Mouse (Mus musculus): Measurements from ENCODE around the gene Fmo1.

Gene Fmo1

DNA sequence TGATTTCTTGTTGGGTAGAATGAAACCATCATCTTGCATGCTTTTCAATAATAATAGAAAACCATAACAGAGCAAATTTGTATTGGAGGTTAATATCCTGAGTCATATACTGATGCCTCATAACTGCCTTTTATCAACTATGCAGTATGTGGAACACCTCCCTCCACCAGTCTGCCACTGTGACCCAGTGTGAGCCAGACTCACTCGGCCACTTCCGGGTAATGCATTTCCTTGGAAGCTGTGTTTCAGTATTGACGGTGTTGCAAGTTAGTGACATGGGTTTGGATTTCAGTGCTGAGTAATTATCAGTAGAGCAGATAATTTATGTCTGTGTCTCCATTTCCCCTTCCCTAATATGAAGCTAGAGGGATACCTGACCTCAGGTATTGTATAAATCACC lies 2.8 kb downstream of the Fmo1 start:
- no peak for DNase-seq (ENCODE audit: low read depth in 1 of 2, low spot score in 2 of 2)

DNA sequence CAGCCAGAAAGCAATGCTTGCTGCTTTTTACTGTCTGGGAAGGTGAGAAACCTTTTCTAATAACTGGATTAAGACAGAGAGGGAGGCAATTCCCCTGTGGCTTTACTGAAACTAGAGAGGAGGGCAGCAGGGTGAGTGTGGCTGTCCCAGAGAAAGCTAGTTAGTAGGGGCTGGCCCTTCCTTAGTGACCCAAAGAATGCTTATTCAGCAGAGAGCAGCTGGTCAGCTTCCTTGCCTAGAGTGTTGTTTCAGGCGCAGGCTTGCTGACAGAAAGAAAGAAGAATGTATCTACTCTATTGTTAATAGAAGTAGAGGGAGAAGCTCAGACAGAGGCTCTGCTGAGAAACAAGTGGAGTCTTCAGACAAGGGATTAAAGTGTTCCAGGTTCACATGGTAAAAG lies 4.1 kb downstream of the Fmo1 start:
- no peak for DNase-seq (ENCODE audit: low read depth in 1 of 2, low spot score in 2 of 2)

DNA sequence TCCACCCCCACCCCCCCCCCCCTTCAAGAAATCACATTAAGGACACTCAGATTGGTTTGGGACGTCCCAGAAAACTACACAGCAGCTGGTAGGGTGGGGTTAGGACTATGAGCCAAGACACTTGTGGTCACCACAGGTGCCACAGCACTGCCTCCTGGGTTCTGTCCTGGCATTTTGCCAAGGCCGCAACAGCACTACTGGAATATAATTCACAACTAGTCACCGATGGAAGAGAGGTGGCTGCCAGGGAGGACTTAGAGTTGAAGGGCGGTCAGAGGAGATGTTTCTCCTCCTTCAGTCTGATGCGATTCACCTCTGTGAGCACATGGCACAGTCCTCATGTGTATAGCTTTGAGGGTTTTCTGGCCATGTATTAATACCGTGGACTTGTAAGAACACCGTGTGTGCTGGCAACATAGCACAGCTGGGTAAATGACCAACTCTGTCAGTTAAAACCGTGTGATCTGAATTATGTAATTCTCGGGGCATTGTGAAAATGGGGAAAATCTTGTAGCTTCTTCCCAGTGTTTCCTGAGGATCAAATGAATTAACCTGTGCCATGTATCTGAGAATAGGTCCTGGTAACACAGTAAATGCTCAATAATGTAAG lies 6.3 kb downstream of the Fmo1 start:
- no peak for DNase-seq (ENCODE audit: low read depth in 1 of 2, low spot score in 2 of 2)

DNA sequence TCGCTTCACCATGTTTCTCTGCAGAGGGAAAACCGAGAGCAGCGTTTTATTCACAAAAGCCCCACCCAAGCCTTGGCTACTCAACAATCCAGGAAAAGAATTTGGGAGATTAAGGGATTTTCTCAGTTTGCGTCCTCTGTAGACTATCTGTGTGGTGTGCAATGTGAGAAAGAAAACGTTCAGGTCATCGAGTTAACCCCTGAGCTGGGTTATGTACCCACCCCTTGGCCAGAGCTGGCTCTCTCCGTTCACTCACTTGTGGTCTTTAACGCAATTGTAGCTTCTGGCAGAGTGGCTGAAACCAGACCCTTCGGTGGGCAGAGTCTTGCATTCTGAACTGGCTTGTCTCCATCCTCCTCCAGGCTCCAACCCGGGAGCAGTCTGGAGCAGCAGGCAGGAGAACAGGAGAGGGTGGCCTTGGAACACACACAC lies 6.8 kb downstream of the Fmo1 start:
- DNase-seq (ENCODE audit: low read depth in 1 of 2, low spot score in 2 of 2), result no peak

DNA sequence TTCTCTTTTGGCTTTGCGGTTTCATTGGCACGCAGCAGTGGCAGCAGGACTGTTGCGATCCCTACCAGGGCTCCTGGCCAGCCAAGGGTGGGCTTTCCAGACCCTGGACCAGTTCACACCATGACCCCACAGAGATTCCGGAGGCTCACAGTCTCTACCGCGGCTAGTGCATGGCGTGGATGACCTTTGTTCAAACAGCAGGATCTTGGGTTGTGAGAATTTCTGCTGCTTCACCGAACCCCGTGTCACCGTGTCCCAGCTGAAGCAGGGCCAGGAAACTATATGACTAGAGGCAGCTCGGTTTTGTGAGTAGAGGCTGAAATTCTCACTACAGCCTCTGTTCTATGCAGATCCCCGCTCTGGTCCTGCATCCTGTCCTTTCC lies 7.7 kb downstream of the Fmo1 start:
- no peak for DNase-seq (ENCODE audit: low read depth in 1 of 2, low spot score in 2 of 2)

DNA sequence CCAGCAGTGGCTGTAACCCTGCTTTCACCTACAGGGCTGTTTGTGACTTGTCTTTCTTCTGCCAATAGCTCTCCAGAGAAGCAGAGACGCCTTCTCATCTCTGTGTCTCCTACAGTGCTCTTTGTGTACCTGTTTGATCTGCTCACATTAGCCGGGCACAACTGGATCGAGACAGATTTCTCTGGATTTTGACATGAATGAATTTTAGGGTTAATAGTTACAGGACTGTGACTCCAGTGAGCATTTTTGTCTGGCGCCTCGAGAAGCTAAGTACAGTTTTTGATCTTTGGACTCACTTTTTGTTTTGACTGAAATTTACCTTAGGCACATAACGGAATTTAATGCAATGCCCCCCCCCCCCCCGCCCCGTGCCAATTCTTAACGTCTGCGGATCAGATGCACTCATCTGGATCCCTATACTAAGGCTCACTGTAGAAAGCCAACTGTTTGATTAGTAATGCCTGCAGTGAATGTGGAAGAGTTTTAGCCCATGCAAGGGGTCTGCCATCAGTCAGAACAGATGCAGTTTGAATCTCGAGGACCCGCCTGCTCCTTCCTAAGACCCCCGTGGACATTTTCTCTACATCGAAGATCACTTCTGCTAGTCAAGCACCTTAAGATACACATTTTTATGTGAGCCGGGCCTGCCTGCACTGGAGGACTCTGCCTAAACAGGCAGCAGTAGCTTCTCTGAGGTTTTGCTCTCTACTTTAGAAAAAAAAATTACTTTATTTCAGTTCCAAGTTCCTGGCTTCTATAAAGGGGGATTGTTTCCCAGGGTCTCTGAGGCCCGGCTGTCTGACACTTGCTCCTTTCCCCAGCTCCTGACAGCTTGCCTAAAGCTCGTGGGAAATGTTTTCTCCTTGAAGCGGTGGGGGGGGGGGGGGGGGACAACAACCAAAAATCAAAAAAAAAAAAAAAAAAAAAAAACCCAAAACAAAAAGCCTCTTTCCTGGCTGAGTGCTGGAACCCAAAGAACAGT lies 8.4 kb downstream of the Fmo1 start:
- DNase-seq (ENCODE audit: low read depth in 1 of 2, low spot score in 2 of 2), result no peak

DNA sequence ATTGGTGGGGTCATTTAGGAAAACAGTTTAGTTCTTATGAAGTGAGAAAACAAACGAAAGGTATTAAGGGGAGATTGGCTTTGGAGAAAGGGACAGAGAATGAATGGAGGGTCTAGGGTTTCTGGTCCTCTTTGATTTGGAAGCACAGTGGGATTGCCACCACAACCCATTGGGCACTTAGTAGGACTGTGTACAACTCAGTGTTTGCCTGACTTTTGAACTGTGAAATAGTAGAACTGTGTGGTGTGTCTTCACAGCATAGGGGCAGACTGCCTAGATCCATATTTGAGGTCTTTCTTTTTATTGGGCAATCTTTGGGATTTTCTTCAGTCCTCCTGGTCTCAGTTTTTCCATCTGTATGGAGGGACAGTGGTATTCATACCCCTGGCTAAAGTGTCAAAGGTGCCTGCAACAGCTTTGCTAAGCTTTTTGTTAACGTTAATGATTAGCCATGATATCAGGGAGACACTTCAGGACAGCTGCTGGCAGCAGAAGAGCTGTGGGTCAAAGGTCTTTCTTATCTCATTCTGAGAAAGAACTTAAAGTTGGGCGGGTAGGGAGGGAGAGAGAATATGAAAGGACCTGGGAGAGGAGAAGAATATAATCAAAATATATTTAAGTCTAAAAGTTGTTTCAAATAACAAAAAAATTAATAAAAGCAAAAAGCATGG lies 12.5 kb downstream of the Fmo1 start:
- DNase-seq (ENCODE audit: low read depth in 1 of 2, low spot score in 2 of 2), result no peak

DNA sequence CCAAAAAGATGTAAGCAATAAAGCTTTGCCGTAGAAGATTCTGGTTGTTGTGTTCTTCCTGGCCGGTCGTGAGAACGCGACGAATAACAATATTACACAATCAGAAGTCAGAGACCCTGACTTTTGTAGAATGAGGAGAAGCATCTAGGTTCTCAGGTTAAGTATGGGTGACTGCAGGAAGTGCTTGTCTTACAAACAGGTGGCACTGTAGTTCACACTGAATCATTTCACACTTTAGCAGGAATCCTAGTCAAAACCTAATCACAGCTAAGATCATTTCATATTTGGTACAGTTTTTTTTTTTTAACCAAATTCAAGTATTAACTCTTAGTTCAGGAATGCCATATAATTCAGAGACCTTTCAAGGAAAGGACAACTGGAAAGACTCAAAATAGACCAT lies 18.9 kb downstream of the Fmo1 start:
- no peak for DNase-seq (ENCODE audit: low read depth in 1 of 2, low spot score in 2 of 2)

DNA sequence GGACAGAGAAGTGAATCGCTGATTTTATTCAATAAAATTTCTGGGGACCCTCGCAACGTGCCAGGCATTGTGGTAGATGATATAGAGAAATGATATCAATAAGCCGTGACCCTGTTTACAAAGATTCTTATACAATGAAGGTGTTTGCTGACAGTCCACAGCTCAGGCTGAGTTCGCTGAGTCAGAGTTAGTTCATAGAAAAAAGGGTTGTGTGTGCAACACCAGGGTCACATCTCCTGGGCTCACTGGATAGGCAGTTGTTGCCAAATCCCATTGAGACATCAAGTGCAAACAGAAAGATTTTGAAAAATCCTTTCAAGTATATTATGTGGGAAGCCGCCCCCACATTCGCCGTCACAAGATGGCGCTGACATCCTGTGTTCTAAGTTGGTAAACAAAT lies 26.2 kb downstream of the Fmo1 start:
- no peak for DNase-seq (ENCODE audit: low read depth in 1 of 2, low spot score in 2 of 2)

DNA sequence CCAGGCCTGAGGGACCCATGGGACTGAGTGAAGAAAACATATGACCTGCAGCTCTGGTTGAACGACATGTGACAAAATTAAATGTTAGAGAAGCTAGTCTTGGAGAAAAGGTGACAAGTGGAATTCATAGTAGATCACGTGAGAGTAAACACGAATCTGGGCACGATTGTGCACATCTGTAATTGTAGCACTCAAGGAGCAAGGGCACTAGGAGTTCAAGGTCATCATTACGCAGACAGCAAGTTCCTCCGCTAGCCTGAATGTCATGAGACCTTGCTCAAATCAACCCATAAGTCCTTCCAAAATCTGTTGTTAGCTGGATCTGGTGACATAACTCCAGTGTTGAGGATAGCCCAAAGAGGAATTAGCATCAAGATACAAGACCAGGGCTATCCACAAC lies 27.4 kb downstream of the Fmo1 start:
- DNase-seq (ENCODE audit: low read depth in 1 of 2, low spot score in 2 of 2), result no peak

DNA sequence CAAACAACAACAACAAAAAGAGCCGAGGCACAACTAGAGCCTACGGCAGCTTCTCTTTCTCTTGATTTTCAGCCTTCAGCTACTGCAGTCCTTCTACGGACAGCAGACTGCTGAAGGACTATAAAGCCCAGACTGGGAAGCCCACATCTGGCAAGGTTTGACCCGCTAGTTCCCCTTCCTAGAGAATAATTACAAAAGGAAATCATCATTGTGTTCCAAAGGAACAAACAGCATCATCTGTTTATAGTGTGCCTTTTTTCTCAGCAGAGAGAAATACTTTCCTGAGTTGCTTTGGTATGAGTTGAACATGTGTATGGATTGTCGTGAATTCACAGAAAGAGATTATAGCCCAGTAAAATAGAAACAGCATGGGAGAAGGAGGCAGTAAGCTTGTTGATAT lies 32.1 kb downstream of the Fmo1 start:
- no peak for DNase-seq (ENCODE audit: low read depth in 1 of 2, low spot score in 2 of 2)

DNA sequence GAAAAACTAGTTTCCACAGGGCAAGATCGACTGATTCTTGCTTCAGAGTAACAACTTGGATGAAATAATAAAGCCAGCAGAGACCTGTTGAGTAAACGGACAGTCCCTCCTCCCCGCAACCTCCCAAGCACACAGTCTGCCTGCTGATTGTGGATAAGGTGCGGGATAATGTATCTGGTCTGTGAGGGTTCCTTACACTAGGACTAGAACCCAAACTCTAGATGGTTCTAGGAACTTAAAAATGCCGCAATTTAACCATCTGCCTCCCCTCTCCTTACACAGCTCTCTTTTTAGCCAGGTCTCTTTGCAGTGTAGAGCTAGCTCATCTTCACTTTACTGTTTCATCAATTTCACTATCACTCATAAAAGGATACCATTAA lies 33.8 kb downstream of the Fmo1 start:
- DNase-seq (ENCODE audit: low read depth in 1 of 2, low spot score in 2 of 2), result no peak

DNA sequence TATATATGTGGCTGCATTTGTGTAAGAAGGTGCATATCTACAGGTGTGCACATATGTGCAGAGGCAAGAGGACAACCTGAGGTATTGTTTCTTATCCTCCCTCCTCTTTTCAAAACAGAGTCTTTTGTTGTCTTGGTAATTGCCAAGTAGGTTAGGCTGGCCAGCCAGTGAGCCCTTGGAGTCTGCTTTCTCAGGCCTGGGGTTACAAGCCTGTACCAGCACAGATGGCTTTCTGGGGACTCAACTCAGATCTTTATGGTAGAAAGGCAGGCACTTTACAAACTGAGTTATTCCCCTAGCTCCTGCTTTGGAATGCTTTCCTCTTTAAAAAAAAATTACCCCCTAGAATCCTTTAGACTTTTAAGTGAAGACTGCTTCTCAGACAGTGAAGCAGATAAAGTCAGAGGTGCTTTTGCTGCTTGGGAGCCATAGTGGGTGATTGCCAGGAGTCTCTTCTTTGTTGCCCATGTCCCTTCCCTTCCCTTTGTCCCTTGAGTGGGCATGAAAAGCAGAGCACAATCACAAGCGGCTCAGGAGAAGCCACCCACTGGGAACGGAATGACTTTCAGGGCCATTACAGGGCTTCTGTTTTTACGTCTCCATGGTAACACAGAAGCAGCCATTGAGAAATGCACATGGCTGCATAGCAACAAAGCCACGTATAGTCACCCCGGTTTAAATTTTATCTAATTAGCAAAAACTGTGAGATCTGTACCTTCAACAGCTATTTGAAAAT lies 34.4 kb downstream of the Fmo1 start:
- DNase-seq (ENCODE audit: low read depth in 1 of 2, low spot score in 2 of 2), result no peak

DNA sequence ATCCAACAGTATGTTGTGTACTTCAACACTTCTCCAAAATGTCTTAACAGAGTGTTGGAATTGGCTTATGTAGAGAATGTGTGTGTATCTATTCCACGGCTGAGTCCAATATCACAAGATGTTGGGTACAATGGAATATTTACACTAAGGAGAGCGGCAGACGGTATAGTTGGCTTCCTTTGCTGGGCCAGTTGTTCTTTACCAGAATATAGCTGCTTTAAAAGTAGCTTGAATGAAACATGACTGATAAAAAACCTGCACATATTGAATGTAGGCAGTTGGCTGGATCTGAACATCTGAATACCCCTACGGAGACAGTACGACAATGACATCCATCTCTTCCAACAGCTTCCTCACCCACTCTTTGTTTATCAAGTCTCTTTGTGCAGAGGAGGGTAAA lies 47.1 kb downstream of the Fmo1 start:
- no peak for DNase-seq (ENCODE audit: low read depth in 1 of 2, low spot score in 2 of 2)

DNA sequence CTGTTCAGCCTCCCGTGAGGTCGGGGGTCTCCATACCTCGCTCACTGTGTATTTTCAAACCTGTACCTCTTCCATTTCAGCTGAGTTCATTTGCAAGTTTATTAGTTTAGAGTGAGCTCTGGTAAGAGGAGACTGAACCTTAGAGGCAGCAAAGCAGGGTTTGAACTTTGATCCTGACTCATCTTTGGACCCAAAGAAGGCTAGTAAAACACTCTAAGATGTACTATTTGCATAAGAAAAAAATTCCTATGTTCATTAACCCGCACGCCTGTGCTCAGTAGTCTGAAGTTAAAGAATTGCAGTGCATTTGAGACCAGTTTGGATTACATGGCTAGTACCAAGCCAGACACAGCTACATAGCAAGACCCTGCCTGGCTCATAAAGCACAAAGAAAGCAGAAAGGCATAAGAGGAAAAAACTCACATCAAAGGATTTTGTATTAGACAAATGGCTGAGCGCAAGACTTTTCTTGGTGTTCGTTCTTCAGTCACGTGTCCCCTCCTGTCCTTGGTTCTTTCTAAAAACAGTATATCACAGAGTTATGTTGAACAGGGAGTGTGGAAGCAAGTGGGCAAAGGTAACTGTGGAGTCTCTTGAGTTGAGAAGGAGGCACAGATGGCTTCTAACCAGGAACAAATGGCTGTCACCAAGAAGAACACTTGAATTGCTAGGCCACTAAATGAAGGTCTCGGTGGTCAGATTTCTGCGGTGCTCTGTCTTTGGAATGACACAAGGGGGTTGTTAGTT lies 50.9 kb downstream of the Fmo1 start:
- no peak for DNase-seq (ENCODE audit: low read depth in 1 of 2, low spot score in 2 of 2)

DNA sequence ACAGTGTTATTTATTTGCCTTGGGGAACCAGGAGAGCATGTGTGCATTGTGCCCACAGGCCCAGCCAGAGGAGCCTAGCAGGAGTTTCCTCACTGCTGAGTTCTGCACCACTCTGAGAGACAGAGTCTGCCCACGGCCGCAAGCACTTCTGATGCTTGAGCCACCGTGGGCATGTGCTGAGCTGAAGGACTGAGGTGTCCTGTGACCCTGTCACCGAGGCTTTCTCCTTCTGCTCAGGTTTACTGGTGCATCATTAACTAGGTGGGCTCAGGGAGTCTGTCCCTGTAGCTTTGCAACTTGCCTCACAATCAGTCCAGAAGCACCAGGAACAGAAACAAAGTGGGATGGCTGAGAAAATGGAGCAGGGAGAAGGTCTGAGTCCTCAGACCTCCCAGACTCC lies 51.5 kb downstream of the Fmo1 start:
- no peak for DNase-seq (ENCODE audit: low read depth in 1 of 2, low spot score in 2 of 2)

DNA sequence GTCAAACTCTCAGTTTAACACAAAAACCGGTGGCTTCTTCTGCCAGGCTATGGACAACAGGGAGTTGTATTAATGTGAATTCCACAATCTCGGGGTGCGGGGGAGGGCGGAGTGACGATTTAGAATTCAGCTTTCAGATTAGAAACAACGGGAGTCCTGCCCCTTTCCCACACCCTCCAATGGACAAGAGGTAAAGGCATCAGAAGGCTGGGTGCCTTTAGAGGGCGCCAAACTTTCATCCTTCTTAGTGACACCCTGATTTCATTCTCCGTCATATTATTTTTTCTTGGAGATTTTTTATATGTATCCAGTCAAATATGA lies 52.6 kb downstream of the Fmo1 start, which contains the start of gene Fmo4:
TSS of gene Fmo4 (minus strand) at position 137 of the 321 bp plus-strand sequence.
- no peak for DNase-seq (ENCODE audit: low read depth in 1 of 2, low spot score in 2 of 2)

DNA sequence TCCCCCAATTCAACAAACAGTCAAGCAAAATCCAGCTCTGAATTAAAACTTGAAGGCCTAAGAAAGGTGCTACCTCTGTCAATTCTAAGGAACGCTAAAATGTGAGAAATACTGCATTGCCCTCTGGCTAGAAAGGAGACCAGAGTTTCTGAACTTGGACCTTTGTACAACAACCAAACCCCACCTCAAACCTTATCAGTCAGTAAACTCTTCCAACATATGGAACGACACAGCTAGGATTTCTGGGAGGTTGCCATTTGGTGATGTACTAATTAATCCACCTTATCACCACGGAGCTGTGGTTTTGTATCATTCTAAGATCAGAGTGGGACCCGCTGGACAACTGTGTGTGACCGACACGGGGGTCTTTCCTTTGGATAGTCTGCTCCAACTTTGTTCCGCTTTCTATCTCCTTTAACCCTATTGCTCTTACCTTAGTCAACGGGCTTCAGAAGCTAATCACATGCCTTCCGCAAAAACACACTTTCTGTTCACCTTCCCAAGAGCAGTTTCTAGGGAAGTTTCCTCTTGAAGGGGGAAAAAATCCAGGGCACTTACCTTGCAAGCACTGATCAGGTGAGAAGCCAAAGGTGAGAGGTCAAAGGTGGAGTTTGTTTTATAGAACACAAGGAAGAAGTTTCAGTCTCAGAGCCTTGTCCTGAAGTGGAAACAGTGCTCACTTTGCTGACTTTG lies 53.1 kb downstream of the Fmo1 start:
- no peak for DNase-seq (ENCODE audit: low read depth in 1 of 2, low spot score in 2 of 2)

DNA sequence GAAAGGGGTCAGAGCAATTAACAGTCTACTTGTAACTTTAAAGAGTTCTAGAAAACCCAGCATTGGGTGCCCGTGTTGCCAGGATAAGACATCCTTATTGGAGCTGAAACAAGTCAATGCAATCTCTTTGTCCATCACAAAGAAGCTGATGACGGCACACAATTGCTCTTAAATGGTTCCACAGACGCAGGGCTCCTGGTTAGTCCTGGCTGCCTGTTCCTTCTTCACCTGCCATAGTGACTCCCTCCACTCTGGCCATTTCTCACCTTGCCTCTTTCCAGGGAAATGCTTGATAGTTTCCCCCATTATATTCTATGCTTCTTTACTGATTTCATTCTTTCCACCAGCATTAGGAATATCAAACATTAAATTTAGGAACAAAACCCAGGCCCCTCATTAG lies 57.9 kb downstream of the Fmo1 start:
- no peak for DNase-seq (ENCODE audit: low read depth in 1 of 2, low spot score in 2 of 2)

DNA sequence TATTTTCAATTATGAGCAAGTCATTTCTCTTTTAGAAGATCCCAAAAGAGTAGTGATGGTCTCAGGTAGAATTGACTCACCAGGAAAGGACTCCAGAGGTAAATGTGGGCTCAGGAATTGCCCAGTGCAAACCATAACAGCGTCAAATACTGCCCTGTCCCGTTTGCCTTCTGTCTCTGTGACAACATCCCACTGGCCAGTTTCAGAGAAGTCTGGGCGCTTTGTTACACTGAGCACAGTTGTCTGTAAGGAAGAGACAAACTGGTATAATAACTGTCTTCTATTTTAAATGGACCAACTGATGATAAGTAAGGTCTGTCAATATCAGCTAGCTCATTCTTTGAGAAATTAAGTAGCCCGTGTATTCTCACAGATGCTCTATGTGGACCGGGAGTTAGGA lies 59.0 kb downstream of the Fmo1 start:
- DNase-seq (ENCODE audit: low read depth in 1 of 2, low spot score in 2 of 2), result no peak
